Mouse (Mus musculus) kidney, adult 18-20 months (tissue): Measurements from ENCODE around the gene Col6a3.

ENCODE experiments used
- DNase-seq: peaks from one replicate; pipeline ENCODE4 v3.0.0; 2021

The Col6a3 gene

DNA sequence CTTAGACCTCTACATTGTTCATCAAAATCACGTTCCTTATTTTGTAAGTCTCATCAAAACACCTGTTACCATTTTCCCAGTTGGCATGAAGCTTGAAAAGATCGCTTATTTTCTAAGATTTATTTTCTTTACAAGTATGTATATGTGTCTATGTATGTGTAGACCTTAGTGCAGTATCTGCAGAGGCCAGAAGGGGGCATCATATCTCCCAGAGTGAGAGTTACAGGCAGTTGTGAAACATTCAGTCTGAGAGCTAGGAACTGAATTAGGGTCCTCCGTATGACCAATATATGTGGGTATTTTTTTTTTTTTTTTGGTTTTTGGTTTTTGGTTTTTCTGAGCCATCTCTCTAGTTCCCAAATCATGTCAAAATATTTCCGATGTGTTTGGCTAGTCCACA is 50.4 kb downstream of the Col6a3 start:
- DNase-seq: no peak

DNA sequence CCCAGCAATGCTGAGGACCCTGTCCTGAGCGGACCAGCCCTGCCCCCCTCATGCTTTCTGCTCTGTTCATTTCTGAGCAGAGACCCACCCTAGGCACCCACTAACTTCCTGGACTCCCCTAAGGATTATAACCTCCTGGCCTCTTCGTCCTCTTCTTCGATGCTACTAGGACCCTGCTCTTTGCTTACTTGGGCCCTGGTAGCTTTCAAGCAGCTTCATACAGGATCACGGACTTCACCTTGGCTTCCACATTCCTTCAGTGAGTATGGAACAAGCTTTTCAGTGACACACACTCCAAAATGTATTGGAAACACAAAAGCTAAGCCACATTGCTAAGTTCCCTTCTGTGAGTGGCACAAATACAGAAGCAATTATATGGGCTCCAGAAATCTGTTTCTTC is 52.8 kb downstream of the Col6a3 start:
- DNase-seq: no peak

DNA sequence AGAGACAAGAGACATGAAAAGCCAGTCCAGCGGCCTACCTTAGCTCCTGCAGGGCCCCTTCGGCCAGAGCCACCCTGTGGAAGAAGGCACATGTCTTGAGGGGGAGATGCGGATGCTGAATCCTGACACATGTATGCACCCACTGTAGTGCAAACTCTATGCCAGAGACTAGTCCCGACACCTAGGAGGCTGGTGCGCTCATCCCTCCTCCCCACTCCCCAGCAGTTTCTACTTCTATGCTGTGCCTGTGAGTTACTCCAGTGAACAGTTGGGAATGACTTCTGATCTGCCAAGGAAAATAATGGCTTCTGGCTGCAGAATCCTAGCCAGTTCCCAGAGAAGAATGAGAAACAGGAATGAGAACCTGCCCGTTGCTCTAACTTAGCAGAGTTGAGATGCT is 54.3 kb downstream of the Col6a3 start:
- no peak for DNase-seq

DNA sequence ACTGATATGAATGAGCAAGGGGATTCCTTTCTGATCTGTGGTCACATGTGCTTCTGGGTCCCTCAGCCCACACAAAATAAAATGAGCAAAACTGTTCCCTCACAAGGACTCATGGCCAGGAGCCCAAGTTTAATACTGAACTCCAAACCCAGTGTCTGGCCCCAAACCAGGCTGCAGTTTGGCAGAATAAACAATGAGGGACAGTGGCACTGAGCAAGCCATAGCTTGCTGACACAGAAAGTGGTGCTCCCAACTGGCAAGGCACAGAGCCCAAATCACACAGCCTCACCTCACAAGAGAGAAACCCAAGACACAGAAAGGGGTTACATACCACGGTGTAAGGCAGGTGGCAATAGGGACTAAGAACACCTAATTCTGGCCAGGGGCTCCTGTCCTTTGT is 63.3 kb downstream of the Col6a3 start:
- DNase-seq: no peak

DNA sequence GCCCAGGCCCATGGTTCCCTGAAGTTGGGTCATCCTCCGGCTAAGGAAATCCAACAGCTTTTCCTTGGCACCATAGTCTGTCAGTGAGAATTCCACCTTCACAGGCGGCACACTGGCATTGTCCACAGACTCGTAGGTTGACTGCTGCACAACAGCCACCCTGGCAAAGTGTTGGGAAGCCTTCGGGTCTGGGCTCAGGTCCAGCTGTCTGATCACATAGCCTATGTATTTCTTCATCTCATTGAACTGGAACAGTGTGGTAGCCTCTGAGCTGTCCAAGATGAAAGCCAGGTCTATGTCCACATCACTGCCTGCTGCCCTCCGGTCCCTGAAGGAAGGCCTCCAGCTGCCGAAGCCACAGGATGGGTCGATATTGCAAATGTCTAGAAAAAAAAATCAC is 64.7 kb downstream of the Col6a3 start:
- no peak for DNase-seq

DNA sequence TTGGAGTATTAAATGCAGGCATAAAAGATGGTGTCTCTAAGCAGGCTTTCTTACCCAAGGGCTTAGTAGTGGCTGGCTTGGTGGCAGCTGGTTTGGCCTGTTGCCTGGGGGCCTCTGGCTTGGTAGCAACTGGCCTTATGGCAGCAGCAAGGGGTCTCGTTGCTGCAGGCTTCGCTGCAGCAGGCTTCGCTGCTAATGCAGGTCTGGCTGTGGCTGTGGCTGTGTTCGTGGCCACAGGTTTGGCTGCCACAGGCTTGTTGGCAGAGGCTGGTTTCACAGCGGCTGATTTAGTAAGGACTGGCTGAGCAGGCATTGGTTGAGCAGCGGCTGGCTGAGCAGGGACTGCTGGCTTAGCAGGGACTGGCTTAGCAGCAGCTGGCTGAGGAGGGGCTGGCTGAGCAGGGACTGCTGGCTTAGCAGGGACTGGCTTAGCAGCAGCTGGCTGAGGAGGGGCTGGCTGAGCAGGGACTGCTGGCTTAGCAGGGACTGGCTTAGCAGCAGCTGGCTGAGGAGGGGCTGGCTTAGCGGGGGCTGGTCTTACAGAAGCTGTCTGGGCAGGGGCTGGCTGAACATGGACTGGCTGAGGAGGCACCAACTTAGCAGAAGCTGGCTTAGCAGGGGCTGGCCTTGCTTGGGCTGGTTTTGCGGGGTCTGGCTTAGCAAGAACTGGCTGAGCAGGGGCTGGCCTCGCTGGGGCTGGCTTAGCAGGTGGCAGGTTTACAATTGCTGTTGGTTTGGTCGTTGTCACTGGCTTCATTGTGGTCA is 68.1 kb downstream of the Col6a3 start:
- DNase-seq: no peak

DNA sequence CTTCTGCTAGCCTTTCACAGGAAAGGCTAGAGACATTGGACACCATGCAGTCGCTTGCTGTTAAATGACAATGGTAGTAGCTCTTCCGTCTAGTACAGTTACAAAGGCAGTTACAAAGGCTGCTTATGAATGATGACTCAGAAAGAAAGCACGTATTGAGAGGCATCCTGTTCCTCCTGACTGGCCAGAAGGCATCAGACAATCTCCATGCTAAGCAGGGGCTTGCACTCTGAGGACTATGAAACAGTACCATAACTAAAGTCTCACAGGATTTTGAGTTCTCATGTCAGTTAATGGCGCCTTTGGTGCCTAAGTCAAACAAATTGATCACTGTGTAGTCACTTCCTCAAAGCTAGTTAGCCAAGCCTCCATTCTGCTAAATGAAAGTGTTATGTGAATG is 72.6 kb downstream of the Col6a3 start:
- DNase-seq: no peak

DNA sequence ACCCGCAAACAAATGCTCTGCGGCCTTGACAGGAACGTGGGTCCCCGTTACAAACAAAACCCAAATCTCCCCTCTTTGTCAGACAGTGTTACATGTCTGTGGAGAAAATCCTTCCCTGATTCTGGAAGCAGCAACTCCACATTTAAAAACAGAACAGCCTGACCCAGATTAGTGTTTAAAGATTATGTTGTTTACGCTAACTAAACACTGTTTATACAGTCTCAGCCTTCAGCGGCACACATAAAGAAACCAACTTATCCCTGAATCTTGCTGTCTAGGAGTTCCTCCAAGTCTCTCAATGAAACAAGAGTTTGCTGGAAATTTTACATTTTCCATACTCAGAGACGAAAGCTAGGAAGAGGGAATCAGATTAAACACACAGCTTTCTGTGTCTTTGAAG is 73.7 kb downstream of the Col6a3 start:
- no peak for DNase-seq

DNA sequence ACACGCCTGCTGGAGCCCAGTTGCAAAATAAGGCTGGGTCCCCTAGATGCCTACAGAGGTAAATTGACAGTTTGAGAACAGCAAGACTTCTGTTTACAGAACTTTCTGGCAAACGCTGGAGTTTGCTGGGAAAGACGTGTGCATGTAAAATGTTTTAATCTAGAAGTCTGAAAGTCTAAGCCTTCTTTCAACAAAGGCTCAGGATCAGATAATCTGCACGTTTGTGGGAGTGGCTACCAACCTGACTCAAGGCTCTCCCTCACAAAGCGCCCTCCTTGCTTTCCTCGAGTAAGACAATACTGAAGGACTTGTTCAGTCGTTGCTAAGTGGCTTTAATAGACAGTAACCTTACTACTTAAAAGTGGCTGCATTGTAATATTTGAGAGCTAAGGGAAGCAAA is 74.5 kb downstream of the Col6a3 start:
- DNase-seq: no peak

DNA sequence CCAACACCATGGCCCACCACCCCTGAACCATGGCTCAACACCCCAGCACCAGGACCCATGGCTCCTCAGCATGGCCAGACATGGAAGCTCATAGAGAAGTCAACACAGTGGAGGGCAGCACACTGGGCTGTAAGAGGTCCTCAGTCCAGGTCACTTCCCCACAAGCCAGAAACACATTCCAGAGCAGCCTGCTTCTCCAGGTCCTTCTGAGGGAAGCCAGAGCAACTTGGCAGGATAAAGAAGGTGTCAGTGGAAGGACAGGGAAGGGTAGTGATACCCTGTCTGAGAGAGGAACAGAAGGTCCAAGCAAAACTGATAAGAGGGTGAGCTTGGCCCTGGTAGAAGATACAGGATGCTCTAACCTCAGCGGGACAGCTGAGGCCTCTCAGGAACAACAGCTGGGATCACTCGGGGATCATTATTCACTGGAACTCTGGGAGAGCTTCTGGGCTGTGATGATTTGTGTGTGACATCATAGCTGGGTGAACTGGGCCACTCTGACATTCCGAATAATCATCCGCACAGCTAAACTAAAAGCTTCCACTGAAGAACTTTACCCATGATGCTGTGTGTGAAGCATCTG is 85.6 kb downstream of the Col6a3 start:
- DNase-seq: peak; percentile 14

DNA sequence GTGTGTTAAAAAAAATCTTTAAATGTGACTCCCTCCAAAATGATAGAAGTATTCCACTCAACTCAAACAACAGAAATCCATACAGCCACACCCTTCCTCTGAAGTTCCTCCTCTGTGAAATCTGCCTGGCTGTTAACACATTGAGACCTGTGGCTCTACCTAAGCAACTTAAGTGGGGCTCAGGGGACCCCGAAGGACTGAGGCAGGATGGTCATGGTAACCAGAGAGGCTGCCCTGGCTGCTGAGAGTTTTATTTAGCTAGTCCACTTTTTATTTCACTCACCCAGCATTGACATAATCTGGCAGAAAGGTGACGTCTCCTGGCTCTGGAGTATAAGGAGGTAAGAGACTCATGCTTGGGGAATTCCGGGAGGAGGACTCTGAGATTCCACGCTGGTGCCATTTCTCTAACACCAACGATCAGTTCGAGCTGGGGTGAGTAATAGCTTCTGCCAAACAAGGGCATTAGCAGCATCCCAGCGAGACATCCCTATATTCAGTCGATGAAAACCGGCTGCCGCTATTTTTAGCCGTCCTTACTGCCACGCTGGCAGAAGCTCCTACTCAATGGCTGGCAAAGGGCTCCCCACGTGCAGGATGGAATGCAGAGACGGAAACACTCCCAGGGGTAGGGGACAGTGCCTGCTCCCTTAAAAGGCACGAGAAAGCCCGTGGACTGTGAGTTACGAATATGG is 89.8 kb downstream of the Col6a3 start:
- no peak for DNase-seq

DNA sequence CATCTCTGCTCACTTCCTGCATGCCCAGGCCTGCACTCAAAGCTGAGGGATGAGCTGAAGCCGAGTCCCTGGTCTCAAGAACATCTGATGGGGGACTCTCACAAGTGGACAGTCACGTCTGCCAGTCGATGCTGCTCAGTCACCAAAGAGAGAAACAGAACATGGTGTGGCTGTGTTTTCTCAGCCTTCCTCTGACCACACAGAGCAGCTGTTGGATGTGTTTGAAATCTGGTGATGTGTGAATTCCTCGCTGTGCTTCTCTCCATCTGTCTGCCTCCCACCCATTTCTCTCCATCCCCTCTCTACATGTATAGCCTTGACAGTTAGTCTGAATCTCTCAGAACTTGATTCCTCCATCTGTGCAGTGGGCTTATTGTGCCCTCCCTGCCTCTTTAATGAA is 92.5 kb downstream of the Col6a3 start:
- DNase-seq: no peak

DNA sequence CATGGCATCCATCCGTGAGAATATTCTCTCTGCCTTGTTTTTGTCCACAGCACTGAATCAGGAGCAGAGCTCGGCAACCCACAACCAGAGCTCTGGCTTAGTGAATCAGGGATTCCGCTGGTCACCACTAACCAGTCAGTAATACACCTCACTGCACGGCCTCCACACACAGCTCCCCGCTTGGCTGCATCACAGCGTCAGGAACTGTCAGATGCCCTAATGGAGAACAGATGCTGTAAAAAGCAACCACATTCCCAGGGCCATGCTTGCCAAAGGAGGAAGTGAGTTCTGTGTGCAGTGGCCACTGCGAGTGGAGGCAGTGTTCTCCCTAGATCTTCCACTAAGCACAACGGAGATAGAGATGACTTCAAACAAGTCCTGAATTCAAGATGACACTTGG is 93.6 kb downstream of the Col6a3 start:
- DNase-seq: no peak

DNA sequence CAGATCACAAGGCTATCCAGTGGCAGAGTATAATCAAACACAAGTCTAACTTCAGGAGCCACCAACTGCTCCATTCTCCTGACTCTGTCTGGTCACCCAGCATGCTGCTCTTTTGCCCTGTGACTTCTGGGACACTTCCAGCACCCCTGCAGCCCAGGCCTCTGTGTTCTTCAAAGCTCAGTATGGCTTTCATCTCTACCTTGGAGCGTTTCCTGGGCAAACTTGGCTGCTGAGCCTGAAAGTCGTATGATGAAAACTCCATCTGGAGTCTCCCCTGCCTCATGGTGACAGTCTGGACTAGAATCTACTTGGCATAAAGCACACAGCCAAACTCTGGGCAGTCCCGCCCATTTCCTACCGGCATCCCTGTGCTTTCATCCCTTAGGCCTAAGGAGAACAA is 95.2 kb downstream of the Col6a3 start:
- DNase-seq: no peak

DNA sequence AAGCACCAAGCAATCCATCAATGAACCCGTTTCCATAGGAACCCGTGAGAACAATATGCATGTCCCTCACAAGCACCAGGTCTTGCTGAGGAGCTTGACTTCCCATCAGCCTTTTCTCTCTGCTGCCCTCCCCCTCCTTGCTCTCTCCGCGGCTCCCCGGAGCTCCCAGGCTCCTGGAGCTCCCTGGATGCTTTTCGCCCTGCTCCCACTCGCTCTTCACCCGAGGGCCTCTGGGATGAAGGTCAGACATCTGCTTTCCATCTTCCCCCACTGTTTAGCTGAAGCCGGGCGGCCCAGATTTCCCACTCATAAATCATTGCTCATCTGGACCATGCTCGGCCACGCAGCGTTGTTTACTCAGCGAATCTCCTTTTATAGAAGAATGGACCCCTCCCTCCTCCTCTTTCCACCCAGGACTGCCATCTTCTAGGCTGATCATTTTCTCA is 99.8 kb downstream of the Col6a3 start:
- peak; percentile 27 for DNase-seq

DNA sequence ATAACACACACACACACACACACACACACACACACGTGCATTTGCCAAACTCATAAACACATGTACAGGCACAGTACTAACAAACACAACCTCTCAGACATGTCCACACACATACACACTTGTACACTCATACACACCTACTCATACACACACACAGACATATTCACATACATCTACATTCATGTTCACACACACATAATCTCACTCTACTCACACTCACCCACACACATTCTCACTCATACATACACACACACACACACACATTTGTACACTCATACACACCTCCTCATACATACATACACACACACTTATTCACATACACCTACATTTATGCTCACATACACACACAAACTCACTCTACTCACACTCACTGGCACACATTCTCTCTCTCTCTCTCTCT is 100.3 kb downstream of the Col6a3 start:
- DNase-seq: no peak

DNA sequence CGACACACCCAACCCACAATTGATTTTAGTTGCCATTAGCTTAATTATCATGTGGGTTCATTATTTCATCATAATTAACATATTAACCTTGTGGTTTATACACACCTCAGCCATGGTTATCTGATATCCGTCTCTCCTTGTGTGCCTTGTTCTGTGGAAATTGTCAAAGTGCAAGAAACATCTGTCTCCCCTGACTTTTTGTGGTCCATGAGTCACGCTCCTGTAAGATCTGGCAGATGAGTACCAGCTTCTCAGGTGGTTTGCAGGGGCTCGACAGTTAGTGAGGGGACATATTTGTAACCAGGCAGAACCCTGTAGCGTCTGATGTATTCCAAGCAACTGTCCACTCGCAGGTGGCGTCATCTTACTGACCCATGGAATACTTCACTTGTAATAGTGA is 101.1 kb downstream of the Col6a3 start:
- no peak for DNase-seq

DNA sequence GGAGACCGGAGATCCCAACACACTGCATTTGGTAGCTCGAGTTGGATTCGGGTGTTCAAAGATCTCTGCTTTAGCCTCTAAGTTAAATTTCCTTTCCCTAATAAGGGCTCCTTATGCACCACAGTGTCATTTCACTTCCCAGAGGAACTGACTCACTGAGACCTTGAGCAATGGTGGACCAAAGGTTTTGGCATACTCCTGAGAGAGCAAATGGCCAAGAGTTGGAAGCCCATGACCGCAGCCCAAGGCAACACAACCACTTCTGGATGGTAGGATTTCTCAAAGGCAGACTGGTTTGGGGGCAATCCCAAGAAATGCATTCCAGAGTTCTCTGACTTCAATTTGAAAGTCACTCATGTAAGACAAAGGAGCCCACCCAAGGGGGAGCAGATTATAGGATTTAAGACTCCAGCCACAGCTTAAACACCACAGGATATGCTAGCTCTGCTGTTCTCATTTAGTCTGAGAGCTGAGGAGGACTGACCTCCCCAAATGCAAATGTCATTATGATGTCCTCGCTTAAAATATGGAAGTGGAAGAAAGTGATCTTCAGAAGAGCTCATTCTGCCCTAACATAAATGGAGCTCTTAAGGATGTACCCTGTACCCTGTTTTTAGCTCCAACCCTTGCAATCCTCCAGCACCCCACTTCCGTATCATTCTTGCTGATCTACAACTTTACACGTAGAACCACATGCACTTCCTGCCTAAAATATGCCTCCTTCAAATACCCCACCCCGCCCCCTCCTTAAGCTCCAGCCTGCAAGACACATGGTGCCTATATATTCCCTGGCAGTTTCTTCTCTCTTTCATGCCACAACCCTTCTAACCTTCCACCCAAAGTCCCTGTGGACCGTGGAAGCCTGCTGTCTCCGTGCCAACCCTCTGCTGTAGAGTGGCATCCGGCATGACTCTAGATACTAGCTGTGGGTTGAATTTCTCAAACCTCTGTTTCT is 103.3 kb downstream of the Col6a3 start:
- DNase-seq: no peak

DNA sequence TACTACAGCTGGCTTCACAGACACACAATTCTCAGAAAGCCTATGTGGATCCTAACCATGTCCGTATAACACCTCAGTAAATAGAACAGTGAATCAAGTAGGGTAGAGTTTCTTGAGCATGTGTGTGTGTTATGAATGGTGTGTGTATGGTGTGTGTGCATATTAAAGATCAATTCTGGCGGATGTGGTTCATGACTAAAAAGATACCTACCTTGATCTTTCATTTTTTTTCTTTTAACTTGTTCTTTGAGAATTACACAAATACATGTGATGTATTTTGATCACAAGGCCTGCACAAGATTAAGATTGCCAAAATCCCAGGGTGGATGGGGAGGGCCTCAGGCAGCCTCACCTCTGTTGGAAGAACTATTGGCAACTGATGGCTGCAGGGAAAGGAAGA is 104.9 kb downstream of the Col6a3 start:
- DNase-seq: no peak

DNA sequence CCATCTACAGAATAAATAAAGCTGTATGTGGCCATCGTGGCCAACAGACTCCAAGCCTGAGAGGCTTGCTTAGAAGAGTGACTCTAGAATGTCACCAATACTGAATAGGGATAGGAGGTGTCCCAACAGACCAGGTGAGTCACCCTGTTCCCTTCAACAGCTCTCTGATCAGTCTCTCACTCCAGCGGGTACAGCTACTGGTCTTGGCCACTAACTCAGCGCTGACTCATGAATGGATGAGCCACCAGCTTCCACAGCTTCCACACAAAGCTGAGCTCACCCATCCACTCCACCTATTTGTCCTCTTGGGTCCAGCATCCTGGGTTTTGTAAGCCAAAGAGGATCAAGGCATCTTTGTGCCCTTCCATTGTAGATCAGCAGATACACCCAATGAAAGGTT is 114.3 kb downstream of the Col6a3 start:
- no peak for DNase-seq

DNA sequence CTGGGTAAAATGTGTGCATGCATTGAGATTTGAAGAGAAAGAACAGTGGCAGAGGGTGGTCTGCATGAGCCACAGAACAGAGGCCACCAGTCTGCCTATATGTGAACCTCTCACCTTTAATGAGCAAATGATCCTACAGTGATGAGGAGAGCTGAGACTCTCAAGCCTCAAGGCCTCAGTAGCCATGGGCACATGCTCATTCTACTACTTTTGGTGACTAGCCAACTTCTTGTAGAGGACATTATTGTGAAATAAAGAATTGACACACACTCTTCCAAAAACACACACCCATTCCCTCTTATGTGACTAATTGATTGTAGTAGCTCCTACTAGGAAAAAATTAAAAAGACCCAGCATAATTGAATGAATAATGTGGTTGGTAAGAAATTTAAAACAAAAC is 120.0 kb downstream of the Col6a3 start:
- no peak for DNase-seq

DNA sequence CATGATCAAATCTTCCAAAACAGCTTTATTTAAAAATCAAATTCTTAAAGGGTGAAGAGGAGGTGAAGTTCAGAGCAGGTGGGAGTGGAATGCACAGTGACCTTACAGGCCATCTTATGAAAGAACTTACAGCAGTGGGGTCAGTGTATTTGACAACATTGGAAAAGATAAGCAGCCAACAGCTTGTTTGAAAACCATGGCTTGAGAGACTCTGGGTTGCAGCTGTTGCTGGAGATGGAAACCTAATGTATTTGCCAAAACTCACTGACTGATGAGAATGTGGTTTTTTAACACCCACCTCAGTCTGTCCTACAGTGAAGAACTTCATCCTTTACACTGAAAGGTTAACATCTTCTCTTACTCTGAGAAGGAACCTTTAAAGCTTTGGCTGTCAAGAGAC is 120.4 kb downstream of the Col6a3 start:
- no peak for DNase-seq

DNA sequence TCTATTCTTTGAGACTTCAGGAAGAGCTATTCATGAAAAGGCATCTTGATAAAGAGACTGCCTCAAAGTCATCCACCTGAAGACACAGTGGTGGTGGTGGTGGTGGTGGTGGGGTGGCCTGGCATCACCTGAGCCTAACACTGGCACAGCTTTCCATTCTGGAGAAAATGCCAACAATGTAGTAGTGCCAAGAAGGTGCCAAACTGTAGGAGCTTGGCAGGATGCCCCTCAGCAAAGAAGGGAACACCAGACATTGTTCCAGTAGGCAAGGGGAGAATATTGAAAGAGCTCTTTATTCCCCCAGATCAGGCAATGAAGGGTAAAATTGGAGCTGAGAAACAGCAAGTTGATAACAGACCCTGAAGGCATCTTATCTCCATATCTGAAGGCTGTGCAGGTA is 121.8 kb downstream of the Col6a3 start:
- DNase-seq: no peak
